Mouse (Mus musculus): ENCODE measurements around the gene 3110001I22Rik. TPM values are rescaled to one million over a fixed set of nuclear protein-coding genes. Genes with fewer than 3 reads are reported as not detected.

Gene 3110001I22Rik
- 1 to 10 TPM; 5.6 to 6.6 TPM for total RNA-seq (2023)

DNA sequence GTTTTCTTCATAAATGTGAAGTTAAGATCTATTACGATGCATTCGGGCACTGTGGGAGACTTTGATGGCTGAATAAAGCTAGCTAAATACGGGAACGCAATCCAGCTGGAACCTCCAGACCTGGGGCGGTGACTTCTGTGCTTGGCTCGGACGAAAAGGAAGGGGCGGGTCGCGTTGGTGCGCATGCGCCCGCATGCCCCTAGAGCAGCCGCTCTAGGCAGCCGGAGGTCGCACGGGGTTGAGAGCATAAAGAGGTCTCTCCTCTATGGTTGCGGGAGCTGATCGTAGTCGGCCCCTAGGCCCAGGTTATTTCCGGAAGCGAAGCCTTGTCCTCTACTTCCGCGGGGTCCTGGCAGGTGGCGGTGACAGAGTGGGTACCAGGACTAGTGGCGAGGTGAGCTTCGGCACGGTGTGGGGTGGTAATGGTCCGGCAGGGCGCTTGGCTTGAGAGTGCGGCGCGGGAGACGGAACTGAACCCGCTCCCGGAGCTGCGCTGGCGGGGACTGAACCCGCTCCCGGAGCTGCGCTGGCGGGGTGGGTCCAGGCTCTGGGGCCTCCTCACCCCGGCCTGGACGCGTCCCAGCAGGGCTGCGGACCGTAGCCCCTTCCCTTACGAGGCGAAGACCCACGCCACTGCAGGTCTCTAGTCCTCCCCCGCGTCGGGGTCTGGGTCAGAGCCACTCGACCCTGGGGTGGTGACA lies at the start of gene 3110001I22Rik, which contains the start of gene Bfar:
Gene 3110001I22Rik, plus strand, starts transcription at position 245 of the 701 bp plus-strand sequence.
Gene Bfar, plus strand, starts transcription at position 174 of the 701 bp plus-strand sequence.

DNA sequence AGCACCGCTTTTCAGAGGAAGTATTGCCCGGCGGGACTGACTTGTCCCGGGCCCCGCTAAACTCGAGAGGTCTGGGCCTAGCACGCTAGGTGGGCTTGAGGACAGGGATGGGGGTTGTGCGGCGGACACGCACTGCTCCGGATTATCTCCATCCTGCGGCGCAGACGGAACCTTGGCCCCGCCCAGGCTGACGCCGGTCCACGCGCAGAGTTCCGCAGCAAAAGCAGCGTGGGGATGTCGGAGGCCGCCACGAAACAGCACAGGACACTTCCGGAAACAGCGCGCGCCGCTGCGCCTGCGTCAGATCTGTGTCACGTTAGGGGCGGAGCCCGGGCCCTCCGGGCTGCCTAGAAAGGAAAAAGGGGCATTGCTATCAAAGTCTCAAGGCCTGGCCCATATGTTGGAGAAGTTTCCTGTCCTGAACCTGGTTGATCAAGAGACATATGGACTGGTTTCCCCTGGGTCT lies 3.8 kb upstream of the 3110001I22Rik start, which contains the start of gene Parn:
Gene Parn, minus strand, starts transcription at position 293 of the 466 bp plus-strand sequence.

Other genes with a start within 250 kb of the 3110001I22Rik start
- gene Parn, start 3.8 kb upstream of the 3110001I22Rik start, total RNA-seq (2023): 10 to 100 TPM in 1 of 2 experiments, 1 to 10 TPM in 1; 9.6 to 10.9 TPM
- gene Bfar, start 71 bp upstream of the 3110001I22Rik start, total RNA-seq (2023): 10 to 100 TPM; 28.1 to 31.9 TPM
- not detected for gene Pla2g10, start 59.1 kb downstream of the 3110001I22Rik start, total RNA-seq (2023)
- 10 to 100 TPM; 11.1 to 11.6 TPM for gene Rrn3, start 108.8 kb downstream of the 3110001I22Rik start, total RNA-seq (2023)
- 10 to 100 TPM; 38.0 to 39.1 TPM for gene Ntan1, start 146.9 kb downstream of the 3110001I22Rik start, total RNA-seq (2023)
- 10 to 100 TPM; 38.9 to 46.2 TPM for gene Pdxdc1, start 231.2 kb downstream of the 3110001I22Rik start, total RNA-seq (2023)
- gene Mpv17l, start 231.2 kb downstream of the 3110001I22Rik start, total RNA-seq (2023): under 1 TPM; 0.38 to 0.57 TPM

Data from neutrophil, adult 83 days (primary cell).